Mouse (Mus musculus): ENCODE measurements around the gene Ranbp17. TPM values are rescaled to one million over a fixed set of nuclear protein-coding genes. Genes with fewer than 3 reads are reported as not detected.

The Ranbp17 gene
- total and polyA plus RNA-seq, 3 experiments = 0.21 to 0.34 (median 0.34) TPM

DNA sequence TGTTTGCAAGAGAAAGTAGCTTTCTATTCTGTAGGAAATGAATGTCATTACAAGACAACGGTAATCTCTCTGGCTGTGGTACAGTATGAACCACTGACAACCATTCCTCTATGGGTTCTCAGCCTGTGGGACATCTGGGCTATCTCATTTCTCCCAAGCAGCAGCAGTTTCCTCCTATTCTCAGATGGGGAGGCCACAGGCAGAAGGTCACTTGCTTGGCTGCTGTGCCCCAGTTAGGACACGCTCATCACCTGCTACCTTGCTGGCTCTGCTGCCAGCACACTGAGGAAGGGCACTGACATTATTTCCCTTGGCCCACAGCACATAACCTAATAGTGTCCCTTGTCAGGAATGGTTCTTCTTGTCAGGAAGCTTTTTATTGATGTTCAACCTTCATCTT lies 285.4 kb downstream of the Ranbp17 start:
- Histone ChIP-seq H3K4me1 (ENCODE audit: control insufficient read depth, insufficient read depth, low read length) (no peaks in the 10 kb centered on the region), H3K36me3 (ENCODE audit: control insufficient read depth, insufficient read depth, low read length) (no peaks in the 10 kb centered on the region), H3K27me3 (ENCODE audit: control insufficient read depth, insufficient read depth, low read length) (no peaks in the 10 kb centered on the region), H3K4me3 (no peak overlapping the region), H3K9ac (ENCODE audit: low read depth, low read length) (no peak overlapping the region), H3K79me2 (replicated peaks; ENCODE audit: control insufficient read depth, insufficient read depth, low read length) (no peaks in the 10 kb centered on the region), H3K27ac (no peak overlapping the region)
- intact Hi-C loops (cut with DNase I) = no loop called here
- TF ChIP-seq CTCF (IDR thresholded peaks at IDR 0.05) (no peak), POLR2A (IDR thresholded peaks at IDR 0.05; ENCODE audit: insufficient read depth, low read depth, low read length) (no peak), EP300 (IDR thresholded peaks at IDR 0.05; ENCODE audit: insufficient read depth, low read depth, low read length) (no peak)
- WGBS = 65% methylated on average over 2 of the region's 2 CpGs
- DNase-seq = no peak

DNA sequence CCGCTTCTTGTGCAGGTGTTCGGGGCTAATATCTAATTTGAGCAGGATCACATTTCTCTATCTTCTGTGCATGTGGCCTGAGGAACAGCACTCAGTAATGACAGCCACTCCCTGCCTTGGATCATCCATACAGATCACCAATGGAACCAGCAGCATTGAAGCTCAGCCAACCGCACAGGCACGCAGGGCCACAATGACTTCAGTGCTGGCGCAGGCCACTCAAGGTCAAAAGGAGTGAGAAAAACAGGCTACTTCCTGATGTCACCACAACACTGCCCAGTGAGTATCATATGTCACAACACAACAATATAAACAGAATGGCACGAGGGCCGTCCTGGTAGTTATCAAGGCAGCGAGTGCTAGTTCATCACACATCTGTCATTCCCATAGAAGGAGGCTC lies 287.0 kb downstream of the Ranbp17 start:
- intact Hi-C loops (cut with DNase I) = no loop called here
- H3K9ac ChIP-seq (ENCODE audit: low read depth, low read length) = no peak overlapping the region
- no peak for DNase-seq
- no peaks in the 10 kb centered on the region for H3K4me1 ChIP-seq (ENCODE audit: control insufficient read depth, insufficient read depth, low read length)
- no peaks in the 10 kb centered on the region for H3K79me2 ChIP-seq (replicated peaks; ENCODE audit: control insufficient read depth, insufficient read depth, low read length)
- no peak overlapping the region for H3K4me3 ChIP-seq
- H3K27ac ChIP-seq = no peak overlapping the region
- no peaks in the 10 kb centered on the region for H3K27me3 ChIP-seq (ENCODE audit: control insufficient read depth, insufficient read depth, low read length)
- H3K36me3 ChIP-seq (ENCODE audit: control insufficient read depth, insufficient read depth, low read length) = no peaks in the 10 kb centered on the region
- WGBS = 73% methylated on average over 8 of the region's 8 CpGs
- TF ChIP-seq CTCF (IDR thresholded peaks at IDR 0.05) = no peak
- TF ChIP-seq EP300 (IDR thresholded peaks at IDR 0.05; ENCODE audit: insufficient read depth, low read depth, low read length) = no peak
- TF ChIP-seq POLR2A (IDR thresholded peaks at IDR 0.05; ENCODE audit: insufficient read depth, low read depth, low read length) = no peak

DNA sequence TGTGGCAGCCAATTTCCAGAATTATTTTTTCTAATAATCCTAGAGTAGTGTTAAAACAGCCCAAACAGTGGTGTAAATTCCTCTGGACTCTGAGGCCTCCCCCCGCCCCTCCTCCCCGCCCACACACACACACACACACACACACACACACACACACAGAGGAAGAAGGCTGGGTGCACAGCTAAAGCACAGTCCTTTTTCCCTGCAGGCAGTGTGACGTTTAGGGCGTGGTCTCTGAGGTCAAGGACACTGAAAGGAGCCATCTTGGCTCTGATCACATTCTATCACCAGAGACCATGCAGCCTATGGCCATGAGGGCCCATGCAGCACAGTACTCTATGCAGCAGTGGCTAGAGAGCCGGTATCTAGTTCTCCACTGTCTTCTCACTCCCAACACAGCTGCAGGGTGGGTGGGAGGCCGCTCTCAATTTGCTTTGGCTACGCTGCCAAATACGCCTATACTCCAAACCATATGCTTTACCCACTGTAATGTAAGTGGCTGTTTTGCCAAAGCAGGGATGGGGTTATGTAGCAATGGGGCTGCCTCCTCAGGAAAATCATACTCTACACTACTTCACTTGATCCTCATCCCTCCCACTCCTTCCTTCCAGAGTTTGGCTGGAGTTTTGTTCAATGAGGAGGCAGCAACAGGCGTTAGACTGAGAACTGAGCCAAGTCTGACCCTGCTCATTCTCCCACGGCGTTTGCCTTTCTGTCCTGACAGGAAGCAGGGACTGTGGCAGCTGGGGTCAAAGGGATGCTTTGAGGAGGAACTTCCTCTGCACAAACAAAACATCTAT lies 291.8 kb downstream of the Ranbp17 start:
- Histone ChIP-seq H3K27me3 (ENCODE audit: control insufficient read depth, insufficient read depth, low read length) (no peaks in the 10 kb centered on the region), H3K4me3 (no peak overlapping the region), H3K79me2 (replicated peaks; ENCODE audit: control insufficient read depth, insufficient read depth, low read length) (no peaks in the 10 kb centered on the region), H3K27ac (no peak overlapping the region), H3K9ac (ENCODE audit: low read depth, low read length) (no peak overlapping the region), H3K36me3 (ENCODE audit: control insufficient read depth, insufficient read depth, low read length) (no peaks in the 10 kb centered on the region), H3K4me1 (ENCODE audit: control insufficient read depth, insufficient read depth, low read length) (no peaks in the 10 kb centered on the region)
- WGBS = 53% methylated on average over 11 of the region's 11 CpGs
- intact Hi-C loops (cut with DNase I) = no loop called here
- no peak for DNase-seq
- TF ChIP-seq CTCF (IDR thresholded peaks at IDR 0.05) = no peak
- TF ChIP-seq POLR2A (IDR thresholded peaks at IDR 0.05; ENCODE audit: insufficient read depth, low read depth, low read length) = no peak
- TF ChIP-seq EP300 (IDR thresholded peaks at IDR 0.05; ENCODE audit: insufficient read depth, low read depth, low read length) = no peak

DNA sequence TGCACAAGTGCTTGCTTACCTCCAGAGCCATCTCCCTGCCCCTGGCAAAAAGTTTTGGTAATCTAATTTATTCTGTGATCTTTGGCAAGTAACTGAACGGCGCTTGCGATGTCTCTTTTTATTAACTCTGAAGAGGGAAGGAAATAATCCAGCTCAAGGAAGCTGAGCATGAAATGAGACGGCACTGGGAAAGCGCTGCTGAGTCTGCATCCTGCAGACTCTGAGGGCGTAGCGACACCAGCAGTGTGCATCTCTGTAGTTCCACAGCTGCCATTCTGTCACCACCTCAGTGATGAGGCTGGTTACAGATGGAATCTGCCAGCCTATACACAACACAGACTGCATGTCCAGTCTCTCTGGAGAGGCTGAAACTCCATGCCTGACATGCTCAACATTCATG lies 292.8 kb downstream of the Ranbp17 start:
- DNase-seq = no peak
- WGBS = 64% methylated on average over 7 of the region's 7 CpGs
- Histone ChIP-seq H3K79me2 (replicated peaks; ENCODE audit: control insufficient read depth, insufficient read depth, low read length) (no peaks in the 10 kb centered on the region), H3K9ac (ENCODE audit: low read depth, low read length) (no peak overlapping the region), H3K27ac (no peak overlapping the region), H3K4me3 (no peak overlapping the region), H3K4me1 (ENCODE audit: control insufficient read depth, insufficient read depth, low read length) (no peaks in the 10 kb centered on the region), H3K27me3 (ENCODE audit: control insufficient read depth, insufficient read depth, low read length) (no peaks in the 10 kb centered on the region), H3K36me3 (ENCODE audit: control insufficient read depth, insufficient read depth, low read length) (no peaks in the 10 kb centered on the region)
- intact Hi-C loops (cut with DNase I) = no loop called here
- no peak for TF ChIP-seq POLR2A (IDR thresholded peaks at IDR 0.05; ENCODE audit: insufficient read depth, low read depth, low read length)
- no peak for TF ChIP-seq CTCF (IDR thresholded peaks at IDR 0.05)
- TF ChIP-seq EP300 (IDR thresholded peaks at IDR 0.05; ENCODE audit: insufficient read depth, low read depth, low read length) = no peak

DNA sequence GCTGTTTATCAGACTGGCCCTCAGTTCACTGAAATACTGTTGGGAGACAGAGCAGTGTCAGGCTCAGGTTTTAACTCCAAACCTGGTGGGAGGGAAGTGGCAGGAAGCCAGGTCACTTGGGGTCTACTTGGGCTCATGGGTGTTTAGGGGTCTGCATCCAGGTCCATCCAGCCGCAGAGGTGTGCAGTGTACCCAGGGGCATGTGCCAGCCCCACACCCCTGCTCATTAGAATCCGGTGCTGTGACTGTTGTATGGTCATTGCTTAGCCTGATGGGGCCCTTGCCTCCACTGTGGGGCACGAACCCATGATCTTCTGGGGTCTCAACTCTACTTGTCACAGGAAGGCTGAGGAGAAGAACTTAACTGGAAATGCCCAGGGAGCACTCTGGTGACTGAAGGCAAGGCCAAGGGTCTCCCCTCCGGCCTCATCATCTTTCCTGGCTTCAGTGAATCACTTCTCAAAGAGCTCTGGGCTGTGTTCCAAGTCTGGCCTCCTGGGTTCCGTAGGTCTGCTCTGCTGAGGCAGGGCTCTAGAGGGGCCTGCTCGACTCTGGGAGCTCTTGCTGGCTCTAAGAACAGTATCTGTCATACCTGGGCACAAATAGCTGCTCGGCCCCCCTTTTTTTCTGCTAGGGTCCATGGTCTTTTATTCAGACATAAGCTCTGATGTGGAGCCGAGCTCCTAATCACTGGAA lies 296.0 kb downstream of the Ranbp17 start:
- no peak overlapping the region for H3K27ac ChIP-seq
- H3K27me3 ChIP-seq (ENCODE audit: control insufficient read depth, insufficient read depth, low read length) = no peaks in the 10 kb centered on the region
- H3K9ac ChIP-seq (ENCODE audit: low read depth, low read length) = no peak overlapping the region
- H3K79me2 ChIP-seq (replicated peaks; ENCODE audit: control insufficient read depth, insufficient read depth, low read length) = no peaks in the 10 kb centered on the region
- WGBS = 49% methylated on average over 8 of the region's 8 CpGs
- no peak for DNase-seq
- no peaks in the 10 kb centered on the region for H3K4me1 ChIP-seq (ENCODE audit: control insufficient read depth, insufficient read depth, low read length)
- H3K4me3 ChIP-seq = no peak overlapping the region
- intact Hi-C loops (cut with DNase I) = no loop called here
- H3K36me3 ChIP-seq (ENCODE audit: control insufficient read depth, insufficient read depth, low read length) = no peaks in the 10 kb centered on the region
- TF ChIP-seq CTCF (IDR thresholded peaks at IDR 0.05) = no peak
- no peak for TF ChIP-seq EP300 (IDR thresholded peaks at IDR 0.05; ENCODE audit: insufficient read depth, low read depth, low read length)
- no peak for TF ChIP-seq POLR2A (IDR thresholded peaks at IDR 0.05; ENCODE audit: insufficient read depth, low read depth, low read length)

DNA sequence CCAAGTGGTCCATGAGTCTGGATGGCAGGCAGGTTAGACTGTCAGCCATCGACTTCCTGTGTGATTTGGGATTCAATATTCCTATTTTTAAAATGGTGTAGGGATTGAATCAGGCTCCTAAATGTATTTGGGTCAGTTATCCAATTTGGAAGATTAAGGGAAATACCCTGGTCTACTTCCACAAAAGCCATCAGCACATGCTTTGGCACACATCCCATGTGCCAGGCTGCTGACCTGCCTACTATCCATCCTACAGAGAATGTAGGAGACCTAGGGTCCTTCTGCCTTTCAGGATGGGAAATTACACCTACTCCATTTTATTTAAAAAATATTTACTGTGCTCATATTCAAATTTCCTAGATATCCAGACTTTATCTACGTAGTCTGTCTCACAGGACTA lies 306.1 kb downstream of the Ranbp17 start:
- H3K27ac ChIP-seq = no peak overlapping the region
- no peaks in the 10 kb centered on the region for H3K36me3 ChIP-seq (ENCODE audit: control insufficient read depth, insufficient read depth, low read length)
- WGBS = 85% methylated on average over 2 of the region's 2 CpGs
- H3K4me1 ChIP-seq (ENCODE audit: control insufficient read depth, insufficient read depth, low read length) = no peaks in the 10 kb centered on the region
- no peaks in the 10 kb centered on the region for H3K79me2 ChIP-seq (replicated peaks; ENCODE audit: control insufficient read depth, insufficient read depth, low read length)
- no peak for DNase-seq
- intact Hi-C loops (cut with DNase I) = no loop called here
- H3K4me3 ChIP-seq = no peak overlapping the region
- H3K27me3 ChIP-seq (ENCODE audit: control insufficient read depth, insufficient read depth, low read length) = peaks cover 28% of the 10 kb centered on the region
- H3K9ac ChIP-seq (ENCODE audit: low read depth, low read length) = no peak overlapping the region
- TF ChIP-seq CTCF (IDR thresholded peaks at IDR 0.05) (no peak), POLR2A (IDR thresholded peaks at IDR 0.05; ENCODE audit: insufficient read depth, low read depth, low read length) (no peak), EP300 (IDR thresholded peaks at IDR 0.05; ENCODE audit: insufficient read depth, low read depth, low read length) (no peak)

Measured in heart, adult 2 months (tissue).